Mouse (Mus musculus): ENCODE results near the gene Krt6a. TPM values are rescaled to one million over a fixed set of nuclear protein-coding genes. Genes with fewer than 3 reads are reported as not detected.
"Not testable (repeated sequence)": the region's sequence is repeated elsewhere in the genome, so short reads cannot be mapped to it uniquely, and the experiment has no call there.

Gene Krt6a
- polyA plus RNA-seq, 1 experiment from 2014 or later: not detected

- 68% methylated on average over 11 of the region's 11 CpGs for WGBS
- Histone ChIP-seq H3K27me3 (ENCODE audit: control insufficient read depth, insufficient read depth, low read length) (no peaks in the 10 kb centered on the region), H3K4me1 (ENCODE audit: control insufficient read depth, insufficient read depth, low read length) (no peaks in the 10 kb centered on the region), H3K9me3 (ENCODE audit: control insufficient read depth, low read length) (no peaks in the 10 kb centered on the region), H3K9ac (ENCODE audit: low read length) (no peak overlapping the region), H3K27ac (replicated peaks; ENCODE audit: low read depth, low read length) (no peak overlapping the region), H3K4me3 (ENCODE audit: low read depth, low read length) (no peak overlapping the region), H3K36me3 (ENCODE audit: control insufficient read depth, insufficient read depth, low read length) (no peaks in the 10 kb centered on the region), H3K4me2 (ENCODE audit: low read depth, severe bottlenecking) (no peak overlapping the region)
- no peak for ATAC-seq (ENCODE audit: insufficient number of reproducible peaks, low FRiP score, low TSS enrichment, low read depth)
- no peak for DNase-seq (ENCODE audit: low spot score)
These were observed 14.6 kb upstream of the Krt6a start for GRCm38 (mm10) chr15:101708683-101709082.

GRCm38 (mm10) chr15:101707454-101707853 lies 13.3 kb upstream of the Krt6a start:
- H3K27me3 ChIP-seq (ENCODE audit: control insufficient read depth, insufficient read depth, low read length): no peaks in the 10 kb centered on the region
- no peak overlapping the region for H3K4me3 ChIP-seq (ENCODE audit: low read depth, low read length)
- H3K4me2 ChIP-seq (ENCODE audit: low read depth, severe bottlenecking): no peak overlapping the region
- H3K4me1 ChIP-seq (ENCODE audit: control insufficient read depth, insufficient read depth, low read length): no peaks in the 10 kb centered on the region
- WGBS: 88% methylated on average over 9 of the region's 9 CpGs
- H3K9ac ChIP-seq (ENCODE audit: low read length): no peak overlapping the region
- H3K27ac ChIP-seq (replicated peaks; ENCODE audit: low read depth, low read length): no peak overlapping the region
- no peak for DNase-seq (ENCODE audit: low spot score)
- H3K36me3 ChIP-seq (ENCODE audit: control insufficient read depth, insufficient read depth, low read length): no peaks in the 10 kb centered on the region
- no peak for ATAC-seq (ENCODE audit: insufficient number of reproducible peaks, low FRiP score, low TSS enrichment, low read depth)
- H3K9me3 ChIP-seq (ENCODE audit: control insufficient read depth, low read length): no peaks in the 10 kb centered on the region

- Histone ChIP-seq H3K36me3 (ENCODE audit: control insufficient read depth, insufficient read depth, low read length) (no peaks in the 10 kb centered on the region), H3K27me3 (ENCODE audit: control insufficient read depth, insufficient read depth, low read length) (no peaks in the 10 kb centered on the region), H3K4me1 (ENCODE audit: control insufficient read depth, insufficient read depth, low read length) (no peaks in the 10 kb centered on the region), H3K27ac (replicated peaks; ENCODE audit: low read depth, low read length) (no peak overlapping the region), H3K4me2 (ENCODE audit: low read depth, severe bottlenecking) (no peak overlapping the region), H3K9ac (ENCODE audit: low read length) (no peak overlapping the region), H3K9me3 (ENCODE audit: control insufficient read depth, low read length) (no peaks in the 10 kb centered on the region), H3K4me3 (ENCODE audit: low read depth, low read length) (no peak overlapping the region)
- 68% methylated on average over 4 of the region's 4 CpGs for WGBS
- ATAC-seq (ENCODE audit: insufficient number of reproducible peaks, low FRiP score, low TSS enrichment, low read depth): no peak
- DNase-seq (ENCODE audit: low spot score): no peak
These were observed 10.0 kb upstream of the Krt6a start for GRCm38 (mm10) chr15:101704066-101704465.

GRCm38 (mm10) chr15:101702380-101702779 lies 8.3 kb upstream of the Krt6a start:
- H3K27ac ChIP-seq (replicated peaks; ENCODE audit: low read depth, low read length): no peak overlapping the region
- DNase-seq (ENCODE audit: low spot score) (no peak), ATAC-seq (ENCODE audit: insufficient number of reproducible peaks, low FRiP score, low TSS enrichment, low read depth) (no peak)
- no peak overlapping the region for H3K4me3 ChIP-seq (ENCODE audit: low read depth, low read length)
- WGBS: 49% methylated on average over 2 of the region's 2 CpGs
- no peaks in the 10 kb centered on the region for H3K9me3 ChIP-seq (ENCODE audit: control insufficient read depth, low read length)
- H3K9ac ChIP-seq (ENCODE audit: low read length): no peak overlapping the region
- H3K27me3 ChIP-seq (ENCODE audit: control insufficient read depth, insufficient read depth, low read length): no peaks in the 10 kb centered on the region
- no peak overlapping the region for H3K4me2 ChIP-seq (ENCODE audit: low read depth, severe bottlenecking)
- no peaks in the 10 kb centered on the region for H3K36me3 ChIP-seq (ENCODE audit: control insufficient read depth, insufficient read depth, low read length)
- no peaks in the 10 kb centered on the region for H3K4me1 ChIP-seq (ENCODE audit: control insufficient read depth, insufficient read depth, low read length)

- Histone ChIP-seq H3K27ac (replicated peaks; ENCODE audit: low read depth, low read length) (no peak overlapping the region), H3K27me3 (ENCODE audit: control insufficient read depth, insufficient read depth, low read length) (no peaks in the 10 kb centered on the region), H3K4me3 (ENCODE audit: low read depth, low read length) (no peak overlapping the region), H3K9ac (ENCODE audit: low read length) (no peak overlapping the region), H3K4me2 (ENCODE audit: low read depth, severe bottlenecking) (no peak overlapping the region), H3K36me3 (ENCODE audit: control insufficient read depth, insufficient read depth, low read length) (no peaks in the 10 kb centered on the region), H3K9me3 (ENCODE audit: control insufficient read depth, low read length) (no peaks in the 10 kb centered on the region), H3K4me1 (ENCODE audit: control insufficient read depth, insufficient read depth, low read length) (no peaks in the 10 kb centered on the region)
- 83% methylated on average over 8 of the region's 8 CpGs for WGBS
- no peak for ATAC-seq (ENCODE audit: insufficient number of reproducible peaks, low FRiP score, low TSS enrichment, low read depth)
- no peak for DNase-seq (ENCODE audit: low spot score)
These were observed 5.8 kb upstream of the Krt6a start for GRCm38 (mm10) chr15:101699866-101700265.

GRCm38 (mm10) chr15:101699192-101699591 lies 5.1 kb upstream of the Krt6a start:
- H3K9ac ChIP-seq (ENCODE audit: low read length): no peak overlapping the region
- no peaks in the 10 kb centered on the region for H3K4me1 ChIP-seq (ENCODE audit: control insufficient read depth, insufficient read depth, low read length)
- no peaks in the 10 kb centered on the region for H3K9me3 ChIP-seq (ENCODE audit: control insufficient read depth, low read length)
- DNase-seq (ENCODE audit: low spot score) (no peak), ATAC-seq (ENCODE audit: insufficient number of reproducible peaks, low FRiP score, low TSS enrichment, low read depth) (no peak)
- H3K27ac ChIP-seq (replicated peaks; ENCODE audit: low read depth, low read length): no peak overlapping the region
- H3K4me2 ChIP-seq (ENCODE audit: low read depth, severe bottlenecking): no peak overlapping the region
- no peaks in the 10 kb centered on the region for H3K36me3 ChIP-seq (ENCODE audit: control insufficient read depth, insufficient read depth, low read length)
- no peak overlapping the region for H3K4me3 ChIP-seq (ENCODE audit: low read depth, low read length)
- H3K27me3 ChIP-seq (ENCODE audit: control insufficient read depth, insufficient read depth, low read length): no peaks in the 10 kb centered on the region
- WGBS: 65% methylated on average over 3 of the region's 3 CpGs

GRCm38 (mm10) chr15:101697326-101698188 lies 3.5 kb upstream of the Krt6a start:
- H3K4me2 ChIP-seq (ENCODE audit: low read depth, severe bottlenecking): no peak overlapping the region
- no peaks in the 10 kb centered on the region for H3K36me3 ChIP-seq (ENCODE audit: control insufficient read depth, insufficient read depth, low read length)
- ATAC-seq (ENCODE audit: insufficient number of reproducible peaks, low FRiP score, low TSS enrichment, low read depth): no peak
- whole genome bisulfite sequencing: 84% methylated on average over 8 of the region's 8 CpGs
- no peaks in the 10 kb centered on the region for H3K27me3 ChIP-seq (ENCODE audit: control insufficient read depth, insufficient read depth, low read length)
- H3K27ac ChIP-seq (replicated peaks; ENCODE audit: low read depth, low read length): no peak overlapping the region
- H3K9me3 ChIP-seq (ENCODE audit: control insufficient read depth, low read length): no peaks in the 10 kb centered on the region
- H3K4me3 ChIP-seq (ENCODE audit: low read depth, low read length): no peak overlapping the region
- H3K9ac ChIP-seq (ENCODE audit: low read length): no peak overlapping the region
- no peaks in the 10 kb centered on the region for H3K4me1 ChIP-seq (ENCODE audit: control insufficient read depth, insufficient read depth, low read length)
- no peak for DNase-seq (ENCODE audit: low spot score)

GRCm38 (mm10) chr15:101690460-101690859 lies 3.6 kb downstream of the Krt6a start:
- H3K36me3 ChIP-seq (ENCODE audit: control insufficient read depth, insufficient read depth, low read length); H3K9me3 ChIP-seq (ENCODE audit: control insufficient read depth, low read length); H3K9ac ChIP-seq (ENCODE audit: low read length); H3K4me1 ChIP-seq (ENCODE audit: control insufficient read depth, insufficient read depth, low read length); H3K27ac ChIP-seq (replicated peaks; ENCODE audit: low read depth, low read length); H3K27me3 ChIP-seq (ENCODE audit: control insufficient read depth, insufficient read depth, low read length); DNase-seq (ENCODE audit: low spot score); H3K4me2 ChIP-seq (ENCODE audit: low read depth, severe bottlenecking); H3K4me3 ChIP-seq (ENCODE audit: low read depth, low read length); ATAC-seq (ENCODE audit: insufficient number of reproducible peaks, low FRiP score, low TSS enrichment, low read depth): not testable (repeated sequence)
- 91% methylated on average over 5 of the region's 5 CpGs for WGBS

- Histone ChIP-seq H3K9ac (ENCODE audit: low read length) (no peak overlapping the region), H3K4me2 (ENCODE audit: low read depth, severe bottlenecking) (no peak overlapping the region), H3K4me1 (ENCODE audit: control insufficient read depth, insufficient read depth, low read length) (no peaks in the 10 kb centered on the region), H3K36me3 (ENCODE audit: control insufficient read depth, insufficient read depth, low read length) (no peaks in the 10 kb centered on the region), H3K27ac (replicated peaks; ENCODE audit: low read depth, low read length) (no peak overlapping the region), H3K27me3 (ENCODE audit: control insufficient read depth, insufficient read depth, low read length) (no peaks in the 10 kb centered on the region), H3K4me3 (ENCODE audit: low read depth, low read length) (no peak overlapping the region), H3K9me3 (ENCODE audit: control insufficient read depth, low read length) (no peaks in the 10 kb centered on the region)
- ATAC-seq (ENCODE audit: insufficient number of reproducible peaks, low FRiP score, low TSS enrichment, low read depth) (no peak), DNase-seq (ENCODE audit: low spot score) (no peak)
- 70% methylated on average over 2 of the region's 2 CpGs for WGBS
These were observed 5.9 kb downstream of the Krt6a start for GRCm38 (mm10) chr15:101688161-101688560.

Data from limb, embryonic 11.5 days (tissue).